Mouse (Mus musculus): ENCODE measurements at regions not wholly inside any gene's neighbourhood (a gene's known extent, or its start where the extent isn't known, plus 50 kb on each side); places are given as distances from the start of the nearest gene placed in this dataset.

DNA sequence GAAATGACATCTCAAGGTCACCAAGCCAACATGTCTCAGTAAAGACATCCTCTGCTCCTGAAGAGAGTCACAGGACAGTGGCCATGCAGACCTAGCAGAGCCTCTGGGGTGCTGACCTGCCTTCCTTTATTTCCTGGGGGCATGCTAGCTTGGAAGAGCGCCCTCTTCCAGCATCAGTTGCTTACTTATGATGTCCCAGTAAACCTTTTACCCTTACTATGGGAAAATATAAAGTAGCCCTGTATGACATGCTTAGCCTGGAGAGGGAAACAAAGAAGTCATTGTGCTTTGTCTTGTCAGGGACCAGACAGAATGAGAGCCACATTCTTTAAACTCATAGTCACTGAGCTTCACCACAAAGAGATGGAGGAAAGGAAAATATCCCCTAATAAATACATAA lies 82.9 kb downstream of the Postn start:
- H3K36me3 ChIP-seq = no peaks in the 10 kb centered on the region
- H3K9me3 ChIP-seq = no peaks in the 10 kb centered on the region
- H3K9ac ChIP-seq = no peak overlapping the region
- no peak for ATAC-seq (ENCODE audit: low read depth)
- no peaks in the 10 kb centered on the region for H3K27me3 ChIP-seq
- H3K4me2 ChIP-seq = no peak overlapping the region
- no peak overlapping the region for H3K4me3 ChIP-seq
- H3K4me1 ChIP-seq (replicated peaks) = no peaks in the 10 kb centered on the region
- 69% methylated on average over 1 of the region's 1 CpGs for WGBS
- no peak overlapping the region for H3K27ac ChIP-seq (replicated peaks)

DNA sequence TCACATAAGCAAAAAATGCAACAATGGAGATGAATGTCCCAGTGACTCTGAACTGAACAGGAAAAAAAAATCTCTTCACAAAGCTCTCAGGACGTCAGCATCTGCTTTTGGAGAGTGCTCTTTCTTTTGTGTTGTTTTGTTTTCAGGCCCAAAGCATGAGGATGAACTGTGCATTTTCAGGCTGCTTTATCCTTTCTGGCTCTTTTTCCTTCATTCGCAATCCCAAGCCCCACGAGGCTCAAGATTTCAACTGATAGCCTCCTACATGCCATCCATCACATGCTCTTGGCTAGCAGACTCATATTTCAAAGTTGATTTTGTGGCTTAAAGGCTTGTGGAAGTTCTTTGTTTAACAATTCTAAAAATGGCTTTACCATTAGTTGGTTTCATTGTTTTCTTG lies 86.0 kb downstream of the Postn start:
- H3K36me3 ChIP-seq = no peaks in the 10 kb centered on the region
- no peaks in the 10 kb centered on the region for H3K4me1 ChIP-seq (replicated peaks)
- H3K4me2 ChIP-seq = no peak overlapping the region
- no peak for ATAC-seq (ENCODE audit: low read depth)
- no peaks in the 10 kb centered on the region for H3K9me3 ChIP-seq
- no peak overlapping the region for H3K4me3 ChIP-seq
- H3K27me3 ChIP-seq = no peaks in the 10 kb centered on the region
- WGBS = 25% methylated on average over 3 of the region's 3 CpGs
- no peak overlapping the region for H3K27ac ChIP-seq (replicated peaks)
- no peak overlapping the region for H3K9ac ChIP-seq

DNA sequence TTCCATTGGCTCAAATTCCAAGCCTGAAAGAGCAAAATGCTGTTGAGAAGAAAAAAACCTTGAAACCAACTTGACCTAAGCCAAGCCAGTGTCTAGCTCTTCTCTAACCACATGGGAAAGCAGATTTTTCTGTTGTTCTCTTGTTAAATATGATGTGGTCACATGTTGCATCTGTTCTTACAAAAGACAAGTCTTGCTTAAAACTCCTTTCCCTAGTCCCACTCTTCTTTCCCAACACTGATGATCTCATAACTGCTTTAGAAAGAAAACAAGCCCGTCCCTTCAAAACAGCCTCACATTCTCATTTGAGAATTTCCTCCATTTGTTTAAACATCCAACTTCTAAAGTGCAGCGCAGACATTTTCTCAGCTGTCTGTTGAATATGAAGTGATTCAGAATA lies 96.5 kb downstream of the Postn start:
- no peak for ATAC-seq (ENCODE audit: low read depth)
- Histone ChIP-seq H3K9me3 (no peaks in the 10 kb centered on the region), H3K27ac (replicated peaks) (no peak overlapping the region), H3K27me3 (no peaks in the 10 kb centered on the region), H3K36me3 (no peaks in the 10 kb centered on the region), H3K4me2 (no peak overlapping the region), H3K4me3 (no peak overlapping the region), H3K4me1 (replicated peaks) (no peaks in the 10 kb centered on the region), H3K9ac (no peak overlapping the region)
- WGBS = 86% methylated on average over 2 of the region's 2 CpGs

DNA sequence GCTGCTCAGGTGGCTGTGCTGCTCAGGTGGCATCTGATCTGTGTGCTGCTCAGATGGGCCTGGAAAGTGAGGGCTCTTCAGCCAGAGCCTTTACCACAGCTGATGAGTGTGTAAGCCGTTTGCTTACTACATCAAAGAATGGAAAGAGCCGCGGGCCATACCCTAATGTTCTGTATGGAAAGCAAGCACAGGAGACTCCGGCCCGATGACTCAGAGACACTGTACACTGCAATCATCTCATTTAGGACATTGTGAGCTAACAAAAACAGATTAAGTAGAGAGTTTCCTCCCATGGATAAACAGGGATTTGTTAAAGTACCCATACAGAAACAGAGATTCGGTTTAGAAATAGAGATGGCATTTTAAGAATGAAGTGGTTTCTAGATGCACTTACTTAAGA lies 100.5 kb downstream of the Postn start:
- no peak overlapping the region for H3K4me3 ChIP-seq
- no peaks in the 10 kb centered on the region for H3K36me3 ChIP-seq
- no peaks in the 10 kb centered on the region for H3K27me3 ChIP-seq
- no peak overlapping the region for H3K9ac ChIP-seq
- H3K27ac ChIP-seq (replicated peaks) = no peak overlapping the region
- H3K4me1 ChIP-seq (replicated peaks) = no peaks in the 10 kb centered on the region
- no peak for ATAC-seq (ENCODE audit: low read depth)
- no peak overlapping the region for H3K4me2 ChIP-seq
- no peaks in the 10 kb centered on the region for H3K9me3 ChIP-seq
- 93% methylated on average over 6 of the region's 6 CpGs for WGBS

DNA sequence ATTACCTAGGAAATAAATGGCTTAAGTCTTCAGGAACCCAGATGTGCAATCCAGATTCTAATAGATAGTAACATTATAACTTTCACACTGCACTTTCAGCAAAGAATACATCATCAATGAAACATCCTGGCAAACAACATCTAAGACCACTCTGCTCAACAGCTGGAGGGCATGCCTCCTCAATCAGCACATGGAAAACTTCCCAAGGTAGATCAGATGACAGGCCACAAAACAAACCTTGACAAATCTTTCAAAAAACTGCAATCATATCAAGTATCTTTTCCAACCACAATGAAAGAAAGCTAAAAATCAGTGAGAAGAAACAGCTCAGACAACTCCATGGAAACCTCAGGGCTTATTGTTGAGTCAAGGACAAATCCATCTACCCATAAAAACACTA lies 105.2 kb downstream of the Postn start:
- Histone ChIP-seq H3K9me3 (no peaks in the 10 kb centered on the region), H3K4me1 (replicated peaks) (no peaks in the 10 kb centered on the region), H3K9ac (no peak overlapping the region), H3K4me3 (no peak overlapping the region), H3K4me2 (no peak overlapping the region), H3K27ac (replicated peaks) (no peak overlapping the region), H3K36me3 (no peaks in the 10 kb centered on the region), H3K27me3 (no peaks in the 10 kb centered on the region)
- ATAC-seq (ENCODE audit: low read depth) = no peak

DNA sequence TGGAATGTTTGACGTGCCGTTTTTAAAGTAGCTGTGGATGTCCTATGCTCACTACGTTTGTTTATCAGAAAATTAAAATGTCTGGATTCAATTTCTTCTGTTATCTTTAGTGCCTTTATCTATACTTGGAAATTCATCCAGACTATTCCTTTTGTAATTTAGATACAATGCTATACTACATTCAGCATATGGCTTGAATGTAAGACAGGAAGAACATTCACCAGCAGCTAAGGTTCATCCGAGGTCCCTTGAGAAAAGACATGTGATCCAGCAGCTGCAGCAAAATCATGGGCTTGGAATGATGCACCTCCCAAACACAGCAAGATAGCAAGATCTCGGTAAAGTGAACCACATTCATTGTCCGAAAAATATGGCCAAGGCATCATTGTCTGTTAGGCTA lies 113.3 kb downstream of the Postn start:
- Histone ChIP-seq H3K27ac (replicated peaks) (no peak overlapping the region), H3K4me3 (no peak overlapping the region), H3K27me3 (no peaks in the 10 kb centered on the region), H3K4me2 (no peak overlapping the region), H3K4me1 (replicated peaks) (no peaks in the 10 kb centered on the region), H3K9me3 (no peaks in the 10 kb centered on the region), H3K9ac (no peak overlapping the region), H3K36me3 (no peaks in the 10 kb centered on the region)
- 84% methylated on average over 6 of the region's 6 CpGs for WGBS
- ATAC-seq (ENCODE audit: low read depth) = no peak

DNA sequence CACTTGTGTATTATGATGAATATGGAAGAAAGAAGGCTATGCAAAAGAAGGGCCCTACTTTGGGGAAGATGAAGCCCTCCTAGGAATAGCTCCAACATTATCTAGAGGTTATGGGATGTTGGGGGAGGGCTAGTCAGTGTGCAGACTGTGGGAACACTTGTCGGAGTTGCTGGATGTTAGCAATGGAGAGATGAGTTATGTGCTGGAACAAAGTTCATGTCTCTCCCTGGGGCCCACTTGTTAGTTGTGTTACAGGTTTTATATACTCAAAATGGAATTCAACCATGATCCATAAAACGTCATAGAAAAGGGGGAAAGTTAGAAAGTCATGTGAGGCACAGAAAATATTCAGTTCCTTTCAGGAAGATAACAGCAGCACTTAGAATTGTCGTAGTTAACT lies 115.0 kb downstream of the Postn start:
- Histone ChIP-seq H3K9ac (no peak overlapping the region), H3K9me3 (no peaks in the 10 kb centered on the region), H3K4me1 (replicated peaks) (no peaks in the 10 kb centered on the region), H3K36me3 (no peaks in the 10 kb centered on the region), H3K4me2 (no peak overlapping the region), H3K27me3 (no peaks in the 10 kb centered on the region), H3K27ac (replicated peaks) (no peak overlapping the region), H3K4me3 (no peak overlapping the region)
- ATAC-seq (ENCODE audit: low read depth) = no peak
- 77% methylated on average over 3 of the region's 3 CpGs for WGBS

DNA sequence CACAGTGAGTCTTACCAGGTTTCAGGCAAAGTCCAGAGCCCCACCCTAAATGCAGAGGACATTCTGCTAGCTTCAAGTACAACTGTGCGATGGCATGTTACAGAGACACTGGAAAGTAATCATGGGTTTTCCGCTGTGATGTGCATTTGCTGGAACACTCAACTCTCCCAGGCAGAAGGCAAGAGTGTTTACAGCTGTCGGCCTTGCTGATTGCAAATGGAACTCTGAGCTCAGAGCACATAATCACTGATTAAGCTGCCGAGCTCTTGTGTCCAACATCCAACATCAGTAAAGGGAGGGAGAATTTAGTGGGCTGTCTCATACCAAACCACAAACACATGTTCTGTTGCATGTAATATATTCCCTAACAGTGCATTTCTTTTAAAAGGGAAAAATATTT lies 117.1 kb downstream of the Postn start:
- no peaks in the 10 kb centered on the region for H3K9me3 ChIP-seq
- H3K4me2 ChIP-seq = no peak overlapping the region
- no peaks in the 10 kb centered on the region for H3K4me1 ChIP-seq (replicated peaks)
- H3K27ac ChIP-seq (replicated peaks) = no peak overlapping the region
- no peaks in the 10 kb centered on the region for H3K27me3 ChIP-seq
- WGBS = 85% methylated on average over 4 of the region's 4 CpGs
- H3K9ac ChIP-seq = no peak overlapping the region
- no peaks in the 10 kb centered on the region for H3K36me3 ChIP-seq
- no peak for ATAC-seq (ENCODE audit: low read depth)
- H3K4me3 ChIP-seq = no peak overlapping the region

DNA sequence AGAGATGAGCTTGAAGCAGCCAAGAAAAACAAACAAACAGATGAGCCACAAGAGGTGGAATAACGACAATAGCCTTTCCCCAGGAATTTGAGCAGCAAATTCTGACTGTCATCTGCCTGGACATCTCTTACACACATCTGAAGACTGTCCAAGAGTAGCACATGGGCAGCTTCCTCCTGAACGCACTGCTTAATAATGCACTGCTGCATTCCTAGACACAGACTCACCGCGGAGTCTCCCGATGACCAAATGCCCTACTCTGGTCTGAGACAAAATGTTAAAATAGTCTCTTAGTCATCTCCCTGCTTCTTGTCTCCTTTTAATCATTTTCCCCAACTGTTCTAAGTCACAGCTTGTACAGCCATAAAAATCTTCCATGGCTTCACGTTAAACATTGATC lies 119.3 kb downstream of the Postn start:
- Histone ChIP-seq H3K27ac (replicated peaks) (no peak overlapping the region), H3K27me3 (no peaks in the 10 kb centered on the region), H3K4me3 (no peak overlapping the region), H3K4me2 (no peak overlapping the region), H3K9ac (no peak overlapping the region), H3K36me3 (no peaks in the 10 kb centered on the region), H3K9me3 (no peaks in the 10 kb centered on the region), H3K4me1 (replicated peaks) (no peaks in the 10 kb centered on the region)
- 83% methylated on average over 6 of the region's 6 CpGs for WGBS
- ATAC-seq (ENCODE audit: low read depth) = no peak

DNA sequence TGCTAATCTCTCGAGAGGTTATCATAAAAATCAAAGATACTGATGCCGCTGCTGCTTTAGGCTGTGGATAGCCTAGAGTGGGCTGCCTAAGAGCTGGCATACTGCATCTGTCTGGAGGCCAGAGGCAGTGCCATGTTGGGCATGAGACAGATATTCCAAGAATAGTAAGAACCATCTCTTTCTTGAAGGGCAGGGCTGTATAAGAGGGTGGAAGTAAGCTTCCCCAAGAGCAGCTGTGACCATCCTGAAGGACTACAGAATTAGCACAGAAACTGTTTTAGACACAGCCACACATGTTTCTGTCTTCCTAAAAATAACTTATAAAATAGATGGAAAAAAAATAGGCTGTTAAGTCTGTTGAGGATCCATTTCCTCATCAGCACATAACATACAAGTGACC lies 126.4 kb downstream of the Postn start:
- H3K9ac ChIP-seq = no peak overlapping the region
- WGBS = 95% methylated on average over 2 of the region's 2 CpGs
- no peak overlapping the region for H3K4me2 ChIP-seq
- no peaks in the 10 kb centered on the region for H3K4me1 ChIP-seq (replicated peaks)
- no peaks in the 10 kb centered on the region for H3K36me3 ChIP-seq
- H3K27me3 ChIP-seq = no peaks in the 10 kb centered on the region
- H3K4me3 ChIP-seq = no peak overlapping the region
- no peak for ATAC-seq (ENCODE audit: low read depth)
- no peak overlapping the region for H3K27ac ChIP-seq (replicated peaks)
- H3K9me3 ChIP-seq = no peaks in the 10 kb centered on the region

DNA sequence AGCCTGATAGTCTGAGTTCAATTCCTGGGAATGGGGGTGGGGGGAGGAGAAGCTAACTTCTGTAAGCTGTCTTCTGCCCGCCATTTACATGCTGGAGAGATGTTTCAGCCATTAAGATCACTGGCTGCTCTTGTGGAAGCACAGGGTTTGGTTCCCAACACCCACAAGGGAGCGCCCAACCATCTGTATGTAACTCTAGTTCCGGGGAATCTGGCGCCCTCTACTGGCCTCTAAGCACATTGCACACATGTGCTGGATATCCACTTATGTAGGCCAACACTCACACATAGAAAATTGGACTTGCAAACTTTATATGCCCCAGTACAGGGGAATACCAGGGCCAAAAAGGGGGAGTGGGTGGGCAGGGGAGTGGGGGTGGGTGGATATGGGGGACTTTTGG lies 126.9 kb downstream of the Postn start:
- no peak for ATAC-seq (ENCODE audit: low read depth)
- WGBS = 75% methylated on average over 4 of the region's 4 CpGs

DNA sequence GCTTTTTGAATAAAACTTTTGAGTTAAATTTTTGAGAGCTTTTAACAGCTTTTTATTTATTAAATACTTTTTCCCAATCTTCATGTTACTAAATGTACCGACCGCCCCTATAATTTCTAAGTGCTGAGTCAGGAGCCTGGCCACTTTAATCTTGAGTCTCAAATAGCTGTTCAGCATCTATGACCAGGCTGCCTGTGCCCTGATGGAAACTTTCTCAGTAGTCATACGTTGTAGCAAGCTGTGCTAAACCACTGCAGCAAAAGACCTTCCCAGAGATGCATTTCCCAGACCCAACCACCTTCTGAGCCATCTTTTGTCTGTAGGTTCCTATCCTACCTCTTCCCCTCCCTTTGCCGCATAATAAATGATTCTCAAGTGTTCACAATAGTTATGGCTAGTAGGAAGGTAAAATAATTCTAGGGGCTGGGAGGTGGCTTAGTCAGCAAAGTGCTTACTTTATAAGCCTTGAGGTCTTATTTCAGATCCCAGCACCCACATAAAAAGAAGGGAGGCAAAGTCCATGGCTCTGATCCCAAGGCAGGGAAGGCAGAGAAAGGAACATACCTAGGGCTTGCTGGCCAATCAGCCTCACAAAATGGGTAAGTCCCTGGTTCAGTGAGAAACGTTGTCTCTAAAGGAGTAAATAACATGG lies 129.5 kb downstream of the Postn start:
- H3K27ac ChIP-seq (replicated peaks) = no peak overlapping the region
- H3K9me3 ChIP-seq = no peaks in the 10 kb centered on the region
- 83% methylated on average over 5 of the region's 5 CpGs for WGBS
- no peaks in the 10 kb centered on the region for H3K36me3 ChIP-seq
- H3K4me2 ChIP-seq = no peak overlapping the region
- H3K27me3 ChIP-seq = no peaks in the 10 kb centered on the region
- H3K4me1 ChIP-seq (replicated peaks) = no peaks in the 10 kb centered on the region
- no peak for ATAC-seq (ENCODE audit: low read depth)
- H3K9ac ChIP-seq = no peak overlapping the region
- no peak overlapping the region for H3K4me3 ChIP-seq

More for the DNA sequence above, 126.9 kb downstream of the Postn start:
- H3K27ac ChIP-seq (replicated peaks) = no peak overlapping the region
- H3K4me2 ChIP-seq = no peak overlapping the region
- H3K9ac ChIP-seq = no peak overlapping the region
- no peaks in the 10 kb centered on the region for H3K9me3 ChIP-seq
- H3K4me1 ChIP-seq (replicated peaks) = no peaks in the 10 kb centered on the region
- no peak overlapping the region for H3K4me3 ChIP-seq
- H3K36me3 ChIP-seq = no peaks in the 10 kb centered on the region
- no peaks in the 10 kb centered on the region for H3K27me3 ChIP-seq

DNA sequence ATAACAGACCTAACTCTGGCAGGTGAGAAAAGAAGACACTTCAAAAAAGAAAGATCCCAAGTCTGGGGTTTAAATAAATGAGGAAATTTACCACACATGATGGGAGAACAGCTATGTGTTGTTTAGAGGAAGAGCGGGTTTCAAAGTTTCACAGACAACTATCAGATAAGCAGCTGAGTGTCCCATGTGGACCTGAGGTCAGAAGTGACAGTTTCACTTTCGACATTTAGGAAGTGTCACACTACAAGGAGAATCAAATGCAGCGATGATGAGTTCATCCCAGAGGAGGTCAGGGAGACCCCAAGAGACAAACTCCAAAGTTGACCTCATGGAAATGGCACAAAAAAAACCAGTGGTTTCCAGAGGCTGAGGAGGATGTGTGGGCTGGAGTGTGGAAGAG lies 132.7 kb downstream of the Postn start:
- H3K4me1 ChIP-seq (replicated peaks) = no peaks in the 10 kb centered on the region
- no peaks in the 10 kb centered on the region for H3K27me3 ChIP-seq
- H3K9ac ChIP-seq = no peak overlapping the region
- no peak overlapping the region for H3K27ac ChIP-seq (replicated peaks)
- ATAC-seq (ENCODE audit: low read depth) = no peak
- no peaks in the 10 kb centered on the region for H3K9me3 ChIP-seq
- no peak overlapping the region for H3K4me3 ChIP-seq
- no peaks in the 10 kb centered on the region for H3K36me3 ChIP-seq
- H3K4me2 ChIP-seq = no peak overlapping the region
- WGBS = 91% methylated on average over 3 of the region's 3 CpGs

Data from neural tube, embryonic 13.5 days (tissue).